Mouse (Mus musculus) activated CD4-positive, CD25-positive, alpha-beta regulatory T cell, adult 4 months (primary cell): ENCODE data around the gene Olfr1225. TPM values are rescaled to one million over a fixed set of nuclear protein-coding genes. Genes with fewer than 3 reads are reported as not detected.
"Not testable (repeated sequence)": the region's sequence is repeated elsewhere in the genome, so short reads cannot be mapped to it uniquely, and the experiment has no call there.

Source experiments
- ATAC-seq: one replicate; pipeline ENCODE4 v1.8.0; 2017
- polyA plus RNA-seq, 2 experiments: library from polyadenylated mRNA; unstranded; fragments of 100-300 nt; shearing (Covaris generic); gene quantifications; one replicate each; pipeline ENCODE4 v1.2.1; 2017

Olfr1225 gene
- polyA plus RNA-seq: not detected

DNA sequence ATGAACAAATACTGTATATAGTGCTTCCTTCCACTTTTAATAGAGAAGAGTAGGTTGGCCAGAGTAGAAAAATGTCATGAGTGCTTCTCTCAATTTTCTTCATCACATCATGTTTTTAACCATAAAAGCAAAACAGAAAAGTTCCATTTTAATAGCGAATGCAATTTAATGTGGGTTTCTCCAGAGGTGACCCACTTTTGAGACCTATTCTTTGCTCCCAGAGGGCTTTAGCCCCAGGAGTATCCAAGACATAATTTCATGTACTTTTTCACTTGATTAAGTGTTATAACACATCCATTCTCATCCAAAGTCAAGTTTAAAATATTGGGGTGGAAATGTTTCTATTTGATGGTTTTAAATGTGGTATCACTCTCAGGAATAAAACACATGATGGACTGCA, at the start of gene Olfr1225:
TSS of gene Olfr1225 (minus strand) at position 101 of the 400 bp plus-strand sequence.
- ATAC-seq: no peak

DNA sequence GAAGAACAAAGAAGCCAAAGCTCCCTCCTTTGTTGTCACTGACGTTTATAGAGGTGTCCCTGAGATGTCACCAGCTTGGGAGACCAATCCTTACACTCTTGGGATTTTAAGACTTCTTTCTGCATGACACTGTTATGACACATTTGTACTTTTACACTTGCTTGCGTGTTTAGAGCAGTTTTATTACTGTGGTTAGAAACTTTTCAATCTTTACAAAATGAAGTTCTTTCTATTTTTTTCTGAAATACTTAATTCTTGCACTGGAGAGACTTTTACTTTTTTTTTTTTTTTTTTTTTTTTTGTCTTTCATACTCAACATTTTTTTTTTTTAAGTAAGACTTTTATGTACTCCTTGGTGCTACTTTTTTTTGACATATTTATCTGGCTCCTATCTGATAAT, 25.5 kb upstream of the Olfr1225 start, which contains the start of gene Olfr1226:
TSS of gene Olfr1226 (minus strand) at position 101 of the 400 bp plus-strand sequence.
- no peak for ATAC-seq

DNA sequence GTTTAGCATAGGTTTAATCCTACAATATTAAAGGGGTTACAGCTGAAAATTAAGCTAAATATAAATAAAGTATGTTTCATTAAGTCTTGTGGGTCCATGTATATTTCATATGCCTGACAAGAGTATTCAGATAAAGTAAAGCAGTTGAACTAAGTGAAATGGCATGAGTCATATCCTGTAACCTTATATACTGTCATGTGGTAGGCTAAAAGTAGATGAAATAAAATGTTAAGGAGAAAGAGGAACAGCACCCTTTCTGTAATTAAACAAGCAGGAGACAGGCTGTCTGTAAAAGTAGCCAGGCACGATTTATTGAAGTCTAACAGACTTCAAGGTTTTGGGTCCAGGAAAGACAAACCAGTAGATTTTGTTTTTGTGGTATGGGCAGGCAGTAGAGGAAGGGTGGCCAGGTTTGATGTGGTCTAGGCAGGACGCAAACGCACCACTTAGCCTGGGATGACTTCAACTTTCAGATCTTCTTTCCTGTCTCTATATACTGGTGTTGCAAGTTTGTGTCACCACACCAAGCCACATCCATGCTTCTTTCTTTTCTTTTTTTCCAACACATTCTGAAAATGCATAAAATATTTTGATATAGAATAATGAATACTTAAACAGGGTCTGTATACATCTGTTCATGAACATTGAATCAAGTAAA, 22.0 kb upstream of the Olfr1225 start:
- ATAC-seq: no peak

GRCm38 (mm10) chr2:89164711-89165110, 9.8 kb downstream of the Olfr1225 start:
- ATAC-seq: not testable (repeated sequence)

- ATAC-seq: not testable (repeated sequence)
These were observed 10.5 kb downstream of the Olfr1225 start, which contains the start of gene Olfr1224-ps1 for GRCm38 (mm10) chr2:89163991-89164390. Gene Olfr1224-ps1, minus strand, starts transcription at chr2:89164091.

DNA sequence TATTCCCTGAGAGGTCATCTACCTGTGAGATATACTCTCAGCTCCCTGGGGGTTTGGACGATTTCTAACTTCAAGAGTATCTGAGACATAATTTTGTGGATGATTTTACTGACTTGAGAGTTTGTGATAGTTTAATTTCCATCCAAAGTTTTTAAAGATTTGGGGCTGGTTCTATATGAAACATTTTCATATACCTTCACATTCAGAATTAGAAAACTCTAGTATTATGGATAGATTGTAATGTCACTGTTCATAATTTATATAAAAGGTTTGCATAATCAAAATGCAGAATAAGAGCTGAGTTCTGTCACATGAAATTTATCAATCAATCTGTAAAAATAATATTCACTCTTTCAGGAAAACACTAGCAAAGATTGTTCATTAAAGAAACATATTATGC, 23.0 kb downstream of the Olfr1225 start, which contains the start of gene Olfr1223:
TSS of gene Olfr1223 (minus strand) at position 101 of the 400 bp plus-strand sequence.
- no peak for ATAC-seq

- no peak for ATAC-seq
These were observed 41.5 kb downstream of the Olfr1225 start, which contains the start of gene Olfr1222 for GRCm38 (mm10) chr2:89132954-89133353. Gene Olfr1222, minus strand, starts transcription at chr2:89133054.

Other genes with a start within 250 kb of the Olfr1225 start
- gene Olfr1211, start 236.6 kb downstream of the Olfr1225 start, polyA plus RNA-seq: not detected
- not detected for gene Olfr1212, start 220.7 kb downstream of the Olfr1225 start, polyA plus RNA-seq
- gene Gm13762, start 194.4 kb downstream of the Olfr1225 start, polyA plus RNA-seq: not detected
- not detected for gene Olfr1214, start 182.0 kb downstream of the Olfr1225 start, polyA plus RNA-seq
- gene Olfr1215, start 167.7 kb downstream of the Olfr1225 start, polyA plus RNA-seq: not detected
- not detected for gene Olfr1216, start 156.3 kb downstream of the Olfr1225 start, polyA plus RNA-seq
- gene Olfr1217, start 142.6 kb downstream of the Olfr1225 start, polyA plus RNA-seq: not detected
- not detected for gene Olfr1218, start 113.5 kb downstream of the Olfr1225 start, polyA plus RNA-seq
- gene Olfr1219, start 91.2 kb downstream of the Olfr1225 start, polyA plus RNA-seq: not detected
- gene Olfr1220, start 67.8 kb downstream of the Olfr1225 start, polyA plus RNA-seq: under 1 TPM in 1 of 2 experiments, not detected in 1; 0.08 TPM
- not detected for gene Olfr1221, start 57.4 kb downstream of the Olfr1225 start, polyA plus RNA-seq
- gene Olfr1222, start 41.6 kb downstream of the Olfr1225 start, polyA plus RNA-seq: not detected
- not detected for gene Olfr1223, start 23.1 kb downstream of the Olfr1225 start, polyA plus RNA-seq
- gene Olfr1224-ps1, start 10.6 kb downstream of the Olfr1225 start, polyA plus RNA-seq: not detected
- gene Olfr1226, start 25.4 kb upstream of the Olfr1225 start, polyA plus RNA-seq: not detected
- gene Olfr1228, start 79.4 kb upstream of the Olfr1225 start, polyA plus RNA-seq: not detected
- not detected for gene Olfr1229, start 113.3 kb upstream of the Olfr1225 start, polyA plus RNA-seq
- gene Olfr1230, start 122.6 kb upstream of the Olfr1225 start, polyA plus RNA-seq: not detected
- not detected for gene Olfr1231, start 132.4 kb upstream of the Olfr1225 start, polyA plus RNA-seq
- not detected for gene Olfr1232, start 155.0 kb upstream of the Olfr1225 start, polyA plus RNA-seq
- under 1 TPM in 1 of 2 experiments, not detected in 1; 0.05 TPM for gene Olfr1233, start 167.7 kb upstream of the Olfr1225 start, polyA plus RNA-seq
- not detected for gene Olfr1234, start 190.2 kb upstream of the Olfr1225 start, polyA plus RNA-seq
- not detected for gene Olfr1238, start 235.0 kb upstream of the Olfr1225 start, polyA plus RNA-seq
- not detected for gene Olfr1239, start 245.7 kb upstream of the Olfr1225 start, polyA plus RNA-seq